Mouse (Mus musculus) forebrain, embryonic 16.5 days (tissue): ENCODE measurements at regions not wholly inside any gene's neighbourhood (a gene's known extent, or its start where the extent isn't known, plus 50 kb on each side); places are given as distances from the start of the nearest gene placed in this dataset.
"Not testable (repeated sequence)": the region's sequence is repeated elsewhere in the genome, so short reads cannot be mapped to it uniquely, and the experiment has no call there.

ENCODE experiments used
- ATAC-seq: fragments of 200-750 bp; cut with Nextera tagmentation; 2 replicates; pipeline ENCODE4 v1.8.0; 2017; ENCODE audit warnings: mild to moderate bottlenecking, moderate library complexity
- H3K27ac ChIP-seq: fragments of 300-500 bp; sonication (generic); 2 replicates; pipeline ENCODE4 v1.5.1; 2014; ENCODE audit warnings: low read length, control low read depth
- H3K27me3 ChIP-seq: fragments of 300-500 bp; sonication (generic); replicated peaks from 2 replicates; pipeline ENCODE4 v1.6.1; 2014; ENCODE audit warnings: low read length; ENCODE audit not compliant: control insufficient read depth, insufficient read depth
- H3K36me3 ChIP-seq: fragments of 300-500 bp; sonication (generic); 2 replicates; pipeline ENCODE4 v1.6.1; 2014; ENCODE audit not compliant: control insufficient read depth, insufficient read depth
- H3K4me1 ChIP-seq: fragments of 300-500 bp; sonication (generic); replicated peaks from 2 replicates; pipeline ENCODE4 v1.6.1; 2014; ENCODE audit warnings: low read length; ENCODE audit not compliant: control insufficient read depth, insufficient read depth
- H3K4me2 ChIP-seq: fragments of 300-500 bp; sonication (generic); 2 replicates; pipeline ENCODE4 v1.6.1; 2014; ENCODE audit warnings: mild to moderate bottlenecking, low read length, control low read depth
- H3K4me3 ChIP-seq: fragments of 300-500 bp; sonication (generic); replicated peaks from 2 replicates; pipeline ENCODE4 v1.5.1; 2014; ENCODE audit warnings: mild to moderate bottlenecking, low read length, control low read depth
- H3K9ac ChIP-seq: fragments of 300-500 bp; sonication (generic); replicated peaks from 2 replicates; pipeline ENCODE4 v1.6.1; 2014; ENCODE audit warnings: low read depth, low read length, control low read depth
- H3K9me3 ChIP-seq: fragments of 300-500 bp; sonication (generic); 2 replicates; pipeline ENCODE4 v1.6.1; 2016; ENCODE audit warnings: low read length; ENCODE audit not compliant: control insufficient read depth
- WGBS: fragments of 180-500 bp; shearing (Covaris S2); extraction: QIAGEN DNeasy Blood & Tissue Kit; methylation state at CpG from one replicate; pipeline ENCODE4 v1.1.7; 2014; 5-methylcytosine and 5-hydroxymethylcytosine counted together

DNA sequence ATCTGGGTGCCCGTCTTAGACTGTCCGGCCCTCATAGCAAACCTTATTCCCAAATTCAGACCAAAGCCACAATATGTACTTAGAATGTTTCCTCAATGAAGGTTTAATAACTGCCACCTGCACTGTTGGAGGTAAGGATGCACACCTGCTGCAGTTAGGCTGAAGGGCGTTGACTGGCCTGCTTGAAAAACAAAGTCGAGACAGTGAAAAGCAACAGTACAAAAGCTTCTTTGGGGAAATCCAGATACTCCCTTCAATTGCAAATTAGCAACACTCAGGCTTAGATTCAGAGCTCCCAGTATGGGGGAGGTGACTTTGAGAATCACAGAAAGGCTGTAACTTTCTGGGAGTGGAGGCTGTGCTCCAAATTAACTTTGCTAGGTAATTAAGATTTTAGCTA lies 2491.9 kb downstream of the Cntnap5b start:
- not testable (repeated sequence) for H3K4me1 ChIP-seq, H3K9me3 ChIP-seq, H3K36me3 ChIP-seq, ATAC-seq, H3K4me2 ChIP-seq, H3K27me3 ChIP-seq, H3K27ac ChIP-seq, H3K9ac ChIP-seq, H3K4me3 ChIP-seq
- WGBS = 86% methylated on average over 4 of the region's 4 CpGs

DNA sequence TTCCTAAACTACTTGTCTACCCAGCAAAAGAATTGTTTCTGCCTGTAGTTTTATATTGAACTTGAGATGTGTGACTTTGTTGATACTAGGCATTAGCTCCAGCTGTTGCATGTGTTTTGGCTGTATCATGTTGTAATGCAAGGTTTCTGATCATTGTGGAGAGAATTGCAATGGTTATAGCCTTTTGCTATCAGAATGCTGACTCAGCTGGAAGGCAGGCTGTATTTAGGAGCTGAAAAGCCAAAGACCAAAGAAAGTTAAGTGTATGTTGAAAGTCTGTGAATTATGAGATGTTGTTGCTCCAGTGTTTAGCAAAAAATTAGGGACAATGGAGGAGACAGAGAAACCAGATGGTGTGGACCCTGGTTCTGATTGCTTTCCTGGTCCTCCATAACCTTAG lies 2493.9 kb upstream of the Cdh20 start:
- Histone ChIP-seq H3K9me3 (no peaks in the 10 kb centered on the region), H3K27ac (no peak overlapping the region), H3K4me1 (no peaks in the 10 kb centered on the region), H3K4me3 (no peak overlapping the region), H3K4me2 (no peak overlapping the region), H3K27me3 (no peaks in the 10 kb centered on the region), H3K36me3 (no peaks in the 10 kb centered on the region), H3K9ac (no peak overlapping the region)
- ATAC-seq = no peak

DNA sequence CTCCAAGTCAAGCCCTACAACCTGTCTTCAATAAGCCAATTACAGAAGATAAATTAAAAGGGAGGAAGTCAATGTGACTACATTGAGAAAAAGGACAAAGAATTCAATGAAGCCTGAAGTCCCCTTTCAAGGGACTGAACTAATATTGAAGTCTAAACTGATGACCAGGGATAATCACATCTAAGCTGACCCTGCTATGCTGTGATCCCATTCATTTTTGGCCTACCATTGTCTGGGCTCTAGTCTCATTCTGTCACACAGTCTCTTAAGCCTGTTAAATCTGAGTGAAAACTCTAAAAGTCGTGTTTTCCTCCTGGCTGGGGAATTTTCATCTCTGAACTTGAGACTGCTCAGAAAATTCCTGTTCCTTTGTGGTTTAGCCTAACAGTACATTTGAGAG lies 2480.0 kb upstream of the Cdh20 start:
- Histone ChIP-seq H3K4me1 (no peaks in the 10 kb centered on the region), H3K36me3 (no peaks in the 10 kb centered on the region), H3K9ac (no peak overlapping the region), H3K27me3 (no peaks in the 10 kb centered on the region), H3K4me3 (no peak overlapping the region), H3K9me3 (no peaks in the 10 kb centered on the region), H3K4me2 (no peak overlapping the region), H3K27ac (no peak overlapping the region)
- ATAC-seq = no peak
- 0% methylated on average over 1 of the region's 1 CpGs for WGBS

DNA sequence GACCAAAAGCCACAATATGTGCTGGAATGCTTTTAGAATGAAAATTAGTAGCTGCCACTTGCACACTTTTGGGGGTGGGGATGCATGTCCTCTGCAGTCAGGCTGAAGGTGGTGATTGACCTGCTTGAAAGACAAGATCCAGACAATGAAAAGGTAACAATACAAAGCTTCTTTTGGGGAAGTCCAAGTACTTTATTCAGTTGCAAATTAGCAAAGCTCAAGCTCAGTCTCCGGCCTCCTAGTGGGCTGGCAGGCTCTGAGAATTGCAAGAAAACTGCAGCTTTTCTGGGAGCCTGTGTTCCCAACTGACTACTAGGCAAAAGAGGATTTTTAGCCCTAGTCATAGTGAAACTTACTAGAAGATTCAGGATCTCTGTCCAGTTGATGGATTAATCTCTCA lies 2464.8 kb upstream of the Cdh20 start:
- Histone ChIP-seq H3K9ac (no peak overlapping the region), H3K9me3 (no peaks in the 10 kb centered on the region), H3K27ac (no peak overlapping the region), H3K4me1 (no peaks in the 10 kb centered on the region), H3K36me3 (no peaks in the 10 kb centered on the region), H3K4me2 (no peak overlapping the region), H3K4me3 (no peak overlapping the region), H3K27me3 (no peaks in the 10 kb centered on the region)
- no peak for ATAC-seq
- 27% methylated on average over 1 of the region's 1 CpGs for WGBS

DNA sequence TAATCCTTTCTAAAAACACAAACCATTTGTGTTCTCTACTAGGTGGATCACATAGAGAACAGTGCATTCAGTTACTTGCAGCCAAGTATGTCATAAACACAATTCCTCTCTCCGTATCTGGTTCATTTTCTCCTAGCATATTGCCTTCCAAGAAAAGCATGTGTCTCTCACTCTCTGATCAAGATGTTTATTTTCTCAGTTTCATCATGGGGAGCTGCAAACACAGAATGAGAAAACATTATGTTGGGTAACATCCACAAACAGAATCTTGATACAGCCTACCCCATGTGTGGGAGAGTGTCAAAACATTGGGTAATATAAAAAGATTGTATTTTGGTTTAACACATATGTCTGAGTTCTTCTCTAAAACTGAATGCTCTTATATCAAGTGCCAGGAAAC lies 2415.2 kb upstream of the Cdh20 start:
- peak; percentile 93 for ATAC-seq

DNA sequence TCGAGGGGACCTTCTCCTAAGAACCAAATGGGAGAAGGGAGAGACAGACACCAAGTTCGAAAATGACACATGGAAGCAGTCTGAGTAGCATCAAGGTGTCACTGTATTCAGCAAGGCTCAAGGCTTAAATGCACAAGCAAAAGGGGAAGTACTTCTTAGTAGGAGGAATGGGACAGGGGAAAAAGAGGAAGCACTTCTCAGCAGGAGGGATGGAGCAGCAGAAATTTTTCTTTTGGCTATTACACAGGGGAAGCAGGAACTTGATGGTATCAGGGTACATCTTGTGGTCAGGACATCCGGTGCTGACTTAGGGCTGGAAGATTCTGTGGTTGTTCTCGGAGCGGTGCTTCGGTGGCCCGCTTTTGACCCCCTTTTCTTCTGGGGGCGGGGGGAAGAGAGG lies 2410.4 kb upstream of the Cdh20 start:
- not testable (repeated sequence) for H3K4me3 ChIP-seq, H3K4me2 ChIP-seq, H3K9ac ChIP-seq, H3K4me1 ChIP-seq, H3K36me3 ChIP-seq, H3K9me3 ChIP-seq, ATAC-seq, H3K27me3 ChIP-seq, H3K27ac ChIP-seq
- WGBS = 93% methylated on average over 8 of the region's 8 CpGs

More for the DNA sequence above, 2415.2 kb upstream of the Cdh20 start:
- Histone ChIP-seq H3K27me3 (no peaks in the 10 kb centered on the region), H3K9me3 (no peaks in the 10 kb centered on the region), H3K4me1 (no peaks in the 10 kb centered on the region), H3K9ac (no peak overlapping the region), H3K4me3 (no peak overlapping the region), H3K4me2 (no peak overlapping the region), H3K27ac (no peak overlapping the region), H3K36me3 (no peaks in the 10 kb centered on the region)
- WGBS = 71% methylated on average over 1 of the region's 1 CpGs

DNA sequence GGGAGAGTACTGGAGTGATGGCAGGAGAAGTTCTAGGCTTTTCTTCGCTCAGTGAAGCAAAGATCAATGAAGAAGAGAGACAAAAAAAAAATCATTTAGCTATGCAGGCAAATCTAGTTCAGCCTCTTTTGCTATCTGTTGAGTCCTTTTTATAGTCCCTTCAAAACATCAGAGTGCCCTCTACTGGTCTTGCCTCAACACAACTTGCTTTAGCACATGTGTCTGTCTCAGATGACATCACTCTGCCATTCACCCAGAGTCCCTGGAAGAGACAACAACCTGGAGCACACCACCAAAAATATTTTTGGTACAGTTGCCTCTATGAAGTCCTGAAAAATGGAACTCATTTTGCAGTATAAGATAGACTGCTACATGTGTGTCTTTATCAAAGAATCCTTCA lies 2389.7 kb upstream of the Cdh20 start:
- Histone ChIP-seq H3K36me3 (no peaks in the 10 kb centered on the region), H3K9ac (no peak overlapping the region), H3K27ac (no peak overlapping the region), H3K27me3 (no peaks in the 10 kb centered on the region), H3K4me1 (no peaks in the 10 kb centered on the region), H3K4me3 (no peak overlapping the region), H3K4me2 (no peak overlapping the region), H3K9me3 (no peaks in the 10 kb centered on the region)
- no peak for ATAC-seq
- 67% methylated on average over 1 of the region's 1 CpGs for WGBS
